Mouse (Mus musculus): ENCODE measurements around the gene Mki67. TPM values are rescaled to one million over a fixed set of nuclear protein-coding genes. Genes with fewer than 3 reads are reported as not detected.
"Not testable (repeated sequence)": the region's sequence is repeated elsewhere in the genome, so short reads cannot be mapped to it uniquely, and the experiment has no call there.

The Mki67 gene
- polyA plus RNA-seq, 1 experiment: 10.8 TPM

DNA sequence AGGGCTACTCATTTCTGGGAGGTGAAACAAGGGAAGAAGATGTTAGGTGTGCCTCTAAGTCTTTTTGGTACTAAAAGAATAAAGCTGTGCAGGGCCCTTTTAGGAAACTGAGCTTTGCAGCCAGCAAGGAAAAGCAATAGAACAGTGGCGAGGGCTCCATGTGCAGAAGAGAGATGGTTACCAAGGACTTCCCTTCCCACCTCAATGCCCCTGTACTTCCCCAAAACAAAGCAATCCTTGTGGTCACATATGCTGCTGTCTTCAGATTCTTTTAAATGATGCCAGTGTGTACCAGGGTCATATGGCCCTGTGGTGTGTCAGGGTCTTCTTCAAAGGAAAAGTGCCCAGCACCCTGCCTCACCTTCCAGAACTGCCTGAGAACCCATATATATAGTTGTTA lies 11.1 kb downstream of the Mki67 start:
- peaks cover 12% of the 10 kb centered on the region for H3K4me1 ChIP-seq (ENCODE audit: control insufficient read depth)
- peaks cover 100% of the 10 kb centered on the region for H3K36me3 ChIP-seq (ENCODE audit: control insufficient read depth)
- H3K9me3 ChIP-seq (ENCODE audit: control insufficient read depth, low read length): no peaks in the 10 kb centered on the region
- TF ChIP-seq TAL1 (IDR thresholded peaks at IDR 0.05; ENCODE audit: low read length) (no peak), GATA1 (IDR thresholded peaks at IDR 0.05; ENCODE audit: low read length) (no peak)
- no peak overlapping the region for H3K4me3 ChIP-seq (replicated peaks)
- H3K27me3 ChIP-seq (ENCODE audit: control insufficient read depth): no peaks in the 10 kb centered on the region; the same call in 1 of the 2 replicates

DNA sequence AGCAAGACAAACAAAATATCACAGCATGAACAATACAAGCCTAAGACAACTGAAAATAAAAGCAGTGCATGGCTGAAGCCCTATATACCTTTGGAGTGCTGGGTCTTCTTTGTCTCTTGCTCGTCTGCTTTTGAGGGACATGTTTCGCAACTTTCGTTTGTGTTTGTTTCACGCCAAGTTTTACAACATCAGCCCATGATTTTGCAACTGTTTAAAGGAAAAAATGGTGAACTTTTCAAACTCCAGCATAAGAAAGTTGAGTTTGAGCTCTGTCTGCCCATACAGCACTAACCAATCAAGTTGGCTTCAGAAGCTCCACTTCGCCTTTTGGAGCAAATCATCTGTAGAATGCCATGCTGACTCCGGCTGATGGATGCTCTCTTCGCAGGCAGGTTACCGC lies 11.9 kb downstream of the Mki67 start:
- TF ChIP-seq GATA1 (IDR thresholded peaks at IDR 0.05; ENCODE audit: low read length): no peak
- TF ChIP-seq TAL1 (IDR thresholded peaks at IDR 0.05; ENCODE audit: low read length): no peak
- Histone ChIP-seq H3K4me3 (replicated peaks) (no peak overlapping the region), H3K9me3 (ENCODE audit: control insufficient read depth, low read length) (no peaks in the 10 kb centered on the region), H3K36me3 (ENCODE audit: control insufficient read depth) (peaks cover 100% of the 10 kb centered on the region), H3K27me3 (ENCODE audit: control insufficient read depth) (no peaks in the 10 kb centered on the region; the same call in 1 of the 2 replicates), H3K4me1 (ENCODE audit: control insufficient read depth) (peaks cover 8% of the 10 kb centered on the region)

DNA sequence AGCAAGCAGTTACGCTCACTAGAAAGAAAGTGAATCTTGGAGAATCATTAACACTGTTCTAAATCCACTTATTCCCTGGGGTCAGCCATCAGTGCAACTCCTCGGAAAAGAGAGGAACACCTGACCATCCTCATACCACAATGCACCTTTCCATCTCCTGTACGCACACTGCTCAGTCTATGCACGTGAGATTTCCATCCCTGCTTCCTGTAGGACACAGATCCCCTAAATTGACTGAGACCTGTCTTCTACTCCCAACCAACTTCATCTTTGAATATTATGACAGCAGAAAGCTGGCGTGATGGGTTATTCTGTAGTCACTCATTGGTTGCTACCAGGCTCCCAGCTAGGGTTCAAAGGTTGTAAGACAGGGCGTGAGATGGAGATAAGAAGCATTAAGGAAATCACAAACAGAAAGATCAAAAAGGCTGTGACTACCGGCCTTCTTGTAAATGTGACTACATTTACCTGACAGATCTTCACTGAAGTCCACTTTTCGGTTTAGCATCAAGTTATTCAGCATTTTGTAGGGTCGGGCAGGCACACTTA lies 12.5 kb downstream of the Mki67 start:
- H3K4me1 ChIP-seq (ENCODE audit: control insufficient read depth): peaks cover 7% of the 10 kb centered on the region
- H3K27me3 ChIP-seq (ENCODE audit: control insufficient read depth): no peaks in the 10 kb centered on the region; the same call in 1 of the 2 replicates
- no peak overlapping the region for H3K4me3 ChIP-seq (replicated peaks)
- H3K36me3 ChIP-seq (ENCODE audit: control insufficient read depth): peaks cover 100% of the 10 kb centered on the region
- no peaks in the 10 kb centered on the region for H3K9me3 ChIP-seq (ENCODE audit: control insufficient read depth, low read length)
- TF ChIP-seq TAL1 (IDR thresholded peaks at IDR 0.05; ENCODE audit: low read length) (no peak), GATA1 (IDR thresholded peaks at IDR 0.05; ENCODE audit: low read length) (no peak)

DNA sequence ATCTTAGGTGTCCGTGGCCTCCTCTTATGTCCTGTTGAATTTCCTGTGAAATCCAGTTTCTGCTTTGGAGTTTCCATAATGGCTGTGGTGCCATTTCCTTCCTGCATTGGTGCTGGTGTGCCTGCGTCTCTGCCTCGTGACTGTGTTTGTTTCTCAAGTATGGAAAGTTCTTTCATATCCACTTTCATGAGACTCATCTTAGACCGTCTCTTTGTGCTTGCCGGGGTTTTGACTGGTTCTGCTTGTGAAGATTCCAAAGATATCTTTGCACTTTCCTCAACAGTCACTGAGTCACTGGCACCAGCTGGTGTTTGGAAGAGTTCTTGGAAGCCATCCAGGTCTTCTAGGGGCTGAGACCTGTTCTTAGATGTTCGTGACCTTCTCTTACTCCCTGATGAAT lies 16.8 kb downstream of the Mki67 start:
- H3K4me1 ChIP-seq (ENCODE audit: control insufficient read depth); H3K4me3 ChIP-seq (replicated peaks); H3K27me3 ChIP-seq (ENCODE audit: control insufficient read depth); H3K9me3 ChIP-seq (ENCODE audit: control insufficient read depth, low read length): not testable (repeated sequence)
- H3K36me3 ChIP-seq (ENCODE audit: control insufficient read depth): peaks cover 100% of the 10 kb centered on the region

DNA sequence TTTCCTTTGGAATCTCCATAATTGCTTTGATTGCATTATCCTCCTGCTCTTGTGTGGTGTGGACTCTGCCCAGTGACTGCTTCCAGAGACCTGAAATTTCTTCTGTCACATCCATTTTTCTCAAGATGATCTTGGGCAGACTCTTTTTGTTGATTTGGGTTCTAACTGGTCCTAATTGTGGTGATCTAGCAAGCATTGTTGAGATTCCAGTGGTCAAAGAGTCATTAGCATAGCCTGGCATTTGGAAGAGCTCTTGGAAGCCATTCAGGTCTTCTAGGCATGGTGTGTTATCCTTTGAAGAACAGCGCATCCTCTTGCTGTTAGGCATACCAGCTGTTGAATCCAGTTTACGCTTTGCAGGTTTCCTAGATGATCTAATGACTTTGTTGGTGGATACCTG lies 17.8 kb downstream of the Mki67 start:
- no peak for TF ChIP-seq GATA1 (IDR thresholded peaks at IDR 0.05; ENCODE audit: low read length)
- no peak for TF ChIP-seq TAL1 (IDR thresholded peaks at IDR 0.05; ENCODE audit: low read length)
- H3K9me3 ChIP-seq (ENCODE audit: control insufficient read depth, low read length): peaks cover 6% of the 10 kb centered on the region
- peaks cover 100% of the 10 kb centered on the region for H3K36me3 ChIP-seq (ENCODE audit: control insufficient read depth)
- no peak overlapping the region for H3K4me3 ChIP-seq (replicated peaks)
- H3K4me1 ChIP-seq (ENCODE audit: control insufficient read depth): peaks cover 2% of the 10 kb centered on the region; the same call in 1 of the 2 replicates
- no peaks in the 10 kb centered on the region for H3K27me3 ChIP-seq (ENCODE audit: control insufficient read depth)

DNA sequence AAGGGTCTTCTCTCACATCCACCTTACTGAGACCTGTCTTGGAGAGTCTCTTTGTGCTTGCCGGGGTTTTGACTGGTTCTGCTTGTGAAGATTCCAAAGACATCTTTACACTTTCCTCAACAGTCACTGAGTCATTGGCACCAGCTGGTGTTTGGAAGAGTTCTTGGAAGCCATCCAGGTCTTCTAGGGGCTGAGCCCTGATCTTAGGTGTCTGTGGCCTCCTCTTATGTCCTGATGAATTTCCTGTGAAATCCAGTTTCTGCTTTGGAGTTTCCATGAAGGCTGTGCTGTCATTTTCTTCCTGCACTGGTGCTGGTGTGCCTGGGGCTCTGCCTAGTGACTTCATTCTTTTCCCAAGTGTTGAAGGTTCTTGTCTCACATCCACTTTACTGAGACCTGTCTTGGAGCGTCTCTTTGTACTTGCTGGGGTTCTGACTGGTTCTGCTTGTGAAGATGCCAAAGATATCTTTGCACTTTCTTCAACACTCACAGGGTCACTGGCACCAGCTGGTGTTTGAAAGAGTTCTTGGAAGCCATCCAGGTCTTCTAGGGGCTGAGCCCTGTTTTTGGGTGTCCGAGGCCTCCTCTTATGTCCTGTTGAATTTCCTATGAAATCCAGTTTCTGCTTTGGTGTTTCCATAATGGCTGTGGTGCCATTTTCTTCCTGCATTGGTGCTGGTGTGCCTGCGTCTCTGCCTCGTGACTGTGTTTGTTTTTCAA lies 19.0 kb downstream of the Mki67 start:
- H3K27me3 ChIP-seq (ENCODE audit: control insufficient read depth); H3K9me3 ChIP-seq (ENCODE audit: control insufficient read depth, low read length); H3K4me3 ChIP-seq (replicated peaks); H3K4me1 ChIP-seq (ENCODE audit: control insufficient read depth): not testable (repeated sequence)
- peaks cover 100% of the 10 kb centered on the region for H3K36me3 ChIP-seq (ENCODE audit: control insufficient read depth)

DNA sequence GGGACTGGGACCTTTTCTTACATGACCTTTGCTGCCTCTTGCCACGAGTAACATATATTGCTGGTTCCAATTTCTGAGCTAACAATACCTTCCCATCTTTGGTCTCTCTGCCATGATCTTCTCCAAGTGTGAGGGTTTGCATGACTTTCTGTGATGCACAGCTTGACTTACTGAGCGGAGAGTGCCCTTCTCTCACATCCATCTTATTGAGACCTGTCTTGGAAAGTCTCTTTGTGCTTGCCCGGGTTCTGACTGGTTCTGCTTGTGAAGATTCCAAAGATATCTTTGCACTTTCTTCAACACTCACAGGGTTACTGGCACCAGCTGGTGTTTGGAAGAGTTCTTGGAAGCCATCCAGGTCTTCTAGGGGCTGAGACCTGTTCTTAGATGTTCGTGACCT lies 20.0 kb downstream of the Mki67 start:
- Histone ChIP-seq H3K9me3 (ENCODE audit: control insufficient read depth, low read length) (peaks cover 6% of the 10 kb centered on the region), H3K4me1 (ENCODE audit: control insufficient read depth) (peaks cover 2% of the 10 kb centered on the region; the same call in 1 of the 2 replicates), H3K4me3 (replicated peaks) (no peak overlapping the region), H3K27me3 (ENCODE audit: control insufficient read depth) (no peaks in the 10 kb centered on the region), H3K36me3 (ENCODE audit: control insufficient read depth) (peaks cover 100% of the 10 kb centered on the region)
- TF ChIP-seq GATA1 (IDR thresholded peaks at IDR 0.05; ENCODE audit: low read length) (no peak), TAL1 (IDR thresholded peaks at IDR 0.05; ENCODE audit: low read length) (no peak)

DNA sequence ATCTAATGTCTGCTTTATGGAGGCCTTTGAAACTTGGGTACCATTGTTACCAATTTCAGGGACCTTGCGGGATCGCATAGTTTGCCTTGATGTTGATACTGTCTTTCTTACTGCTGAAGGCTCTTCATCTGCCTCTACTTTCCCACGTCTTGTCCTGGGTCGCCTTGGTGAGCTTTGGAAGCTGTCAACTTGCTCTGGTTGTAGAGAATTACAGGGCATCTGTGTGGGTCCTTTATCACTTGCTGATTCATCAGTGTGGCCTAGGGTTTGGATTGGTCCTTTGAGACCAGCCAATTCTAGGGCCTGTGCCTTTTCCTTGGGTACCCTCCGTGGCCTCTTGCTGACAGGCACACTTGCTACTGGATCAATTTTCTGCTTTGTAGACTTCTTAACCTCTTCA lies 21.4 kb downstream of the Mki67 start:
- no peaks in the 10 kb centered on the region for H3K27me3 ChIP-seq (ENCODE audit: control insufficient read depth)
- TF ChIP-seq TAL1 (IDR thresholded peaks at IDR 0.05; ENCODE audit: low read length): no peak
- no peak for TF ChIP-seq GATA1 (IDR thresholded peaks at IDR 0.05; ENCODE audit: low read length)
- H3K4me3 ChIP-seq (replicated peaks): no peak overlapping the region
- peaks cover 2% of the 10 kb centered on the region; the same call in 1 of the 2 replicates for H3K4me1 ChIP-seq (ENCODE audit: control insufficient read depth)
- H3K9me3 ChIP-seq (ENCODE audit: control insufficient read depth, low read length): peaks cover 6% of the 10 kb centered on the region
- H3K36me3 ChIP-seq (ENCODE audit: control insufficient read depth): peaks cover 100% of the 10 kb centered on the region

DNA sequence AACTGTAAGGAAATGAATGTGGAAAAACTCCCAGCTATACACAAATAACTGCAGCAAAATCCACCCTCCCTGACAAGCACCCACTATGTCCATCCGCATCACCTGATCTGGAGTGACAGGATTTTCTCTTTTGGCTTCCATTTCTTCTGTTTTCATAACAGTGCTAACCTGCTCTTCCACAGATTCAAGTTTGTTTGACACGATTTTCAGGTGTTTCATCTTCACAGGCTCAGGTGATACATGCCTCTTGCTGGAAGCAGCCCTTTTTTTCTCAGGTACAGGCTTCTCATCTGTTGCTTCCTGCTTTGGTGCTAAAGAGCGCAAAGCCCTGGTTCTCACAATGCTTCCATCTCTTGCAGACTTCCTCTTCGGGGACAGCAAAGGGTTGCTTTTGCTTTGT lies 22.0 kb downstream of the Mki67 start:
- H3K4me3 ChIP-seq (replicated peaks): no peak overlapping the region
- TF ChIP-seq GATA1 (IDR thresholded peaks at IDR 0.05; ENCODE audit: low read length) (no peak), TAL1 (IDR thresholded peaks at IDR 0.05; ENCODE audit: low read length) (no peak)
- peaks cover 100% of the 10 kb centered on the region for H3K36me3 ChIP-seq (ENCODE audit: control insufficient read depth)
- peaks cover 2% of the 10 kb centered on the region; the same call in 1 of the 2 replicates for H3K4me1 ChIP-seq (ENCODE audit: control insufficient read depth)
- H3K27me3 ChIP-seq (ENCODE audit: control insufficient read depth): no peaks in the 10 kb centered on the region; the same call in 1 of the 2 replicates
- peaks cover 6% of the 10 kb centered on the region for H3K9me3 ChIP-seq (ENCODE audit: control insufficient read depth, low read length)

Measured in erythroblast, embryonic 14.5 days (primary cell).